Mouse (Mus musculus): ENCODE measurements around the gene Gpr22.

Gpr22 gene

DNA sequence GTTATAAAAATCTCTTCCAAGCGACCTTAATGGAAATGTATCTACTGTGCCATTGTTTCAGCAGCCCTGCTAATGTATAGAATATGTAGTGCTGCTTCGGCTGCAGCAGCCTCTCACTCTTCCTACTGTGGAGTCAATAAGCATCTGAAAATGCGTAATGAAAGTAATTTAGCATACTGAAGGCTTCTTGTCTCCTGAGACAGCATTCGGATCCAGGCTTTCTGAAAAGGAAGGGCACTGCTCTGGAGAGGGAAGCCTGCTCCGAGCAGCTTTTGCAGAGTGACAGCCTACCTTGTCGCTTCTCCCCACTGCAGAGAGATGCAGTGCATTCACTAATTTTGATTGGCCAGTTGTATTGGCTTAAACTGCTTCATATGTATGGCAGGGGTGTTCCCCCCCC, at the start of gene Gpr22:
TSS of gene Gpr22 (minus strand) at position 348 of the 400 bp plus-strand sequence.
- DNase-seq (ENCODE audit: low read depth, low spot score) = no peak

DNA sequence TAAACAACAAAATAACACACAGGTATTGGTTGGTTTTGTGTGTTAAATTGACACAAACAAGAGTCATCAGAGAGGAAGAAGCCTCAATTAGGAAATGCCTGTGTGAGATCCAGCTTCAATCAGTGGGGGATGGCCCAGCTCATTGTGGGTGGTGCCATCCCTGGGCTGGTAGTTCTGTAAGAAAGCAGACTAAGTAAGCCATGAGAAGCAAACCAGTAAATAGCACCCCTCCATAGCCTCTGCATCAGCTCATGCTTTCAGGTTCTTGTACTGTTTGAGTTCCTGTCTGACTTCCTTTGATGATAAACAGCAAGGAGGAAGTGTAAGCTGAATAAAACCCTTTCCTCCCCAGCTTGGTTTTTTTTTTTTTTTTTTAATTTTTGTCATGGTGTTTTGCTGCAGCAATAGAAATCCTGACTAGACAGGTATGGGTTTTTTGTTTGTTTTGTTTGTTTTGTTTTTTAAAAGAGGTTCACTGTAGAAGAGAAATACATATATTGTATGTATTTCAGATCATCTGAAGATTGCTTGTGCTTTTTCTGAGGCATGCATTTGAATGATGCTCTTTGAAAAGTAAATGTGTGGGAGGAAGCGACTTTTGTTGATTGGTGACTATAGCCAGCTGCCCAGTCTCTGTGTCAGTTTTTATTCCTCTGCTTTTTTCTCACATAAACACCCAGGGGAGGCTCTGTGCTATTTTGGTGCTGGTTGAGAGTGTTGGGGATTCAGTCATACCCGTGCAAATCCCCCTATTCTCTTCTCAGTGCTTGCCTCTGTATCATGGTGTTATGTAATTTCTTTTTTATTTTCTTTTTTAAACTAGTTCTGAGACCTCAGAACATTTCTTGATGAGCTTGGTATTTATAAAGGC, 42.4 kb upstream of the Gpr22 start:
- no peak for DNase-seq (ENCODE audit: low read depth, low spot score)

DNA sequence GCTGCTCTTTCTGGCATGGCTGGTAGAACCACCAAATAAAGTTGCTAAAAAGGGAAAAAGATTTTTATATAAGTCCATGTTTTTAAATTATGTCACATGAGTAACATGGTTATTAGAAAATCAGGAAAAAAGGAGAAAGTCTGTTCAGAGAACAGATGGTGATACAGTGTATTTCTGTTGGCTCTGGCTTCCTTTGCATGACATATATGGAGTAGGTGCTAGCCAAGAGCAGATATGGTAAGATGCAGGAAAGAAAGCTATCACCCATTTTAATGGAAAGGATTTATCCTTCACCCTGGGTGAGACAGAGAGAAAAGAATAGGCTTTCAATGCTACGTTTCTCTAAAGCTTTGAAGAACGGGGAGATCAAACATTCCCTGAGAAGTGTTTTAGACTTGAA, 40.7 kb upstream of the Gpr22 start:
- DNase-seq (ENCODE audit: low read depth, low spot score) = no peak

- no peak for DNase-seq (ENCODE audit: low read depth, low spot score)
These were observed 36.1 kb upstream of the Gpr22 start for GRCm38 (mm10) chr12:31749846-31750245.

DNA sequence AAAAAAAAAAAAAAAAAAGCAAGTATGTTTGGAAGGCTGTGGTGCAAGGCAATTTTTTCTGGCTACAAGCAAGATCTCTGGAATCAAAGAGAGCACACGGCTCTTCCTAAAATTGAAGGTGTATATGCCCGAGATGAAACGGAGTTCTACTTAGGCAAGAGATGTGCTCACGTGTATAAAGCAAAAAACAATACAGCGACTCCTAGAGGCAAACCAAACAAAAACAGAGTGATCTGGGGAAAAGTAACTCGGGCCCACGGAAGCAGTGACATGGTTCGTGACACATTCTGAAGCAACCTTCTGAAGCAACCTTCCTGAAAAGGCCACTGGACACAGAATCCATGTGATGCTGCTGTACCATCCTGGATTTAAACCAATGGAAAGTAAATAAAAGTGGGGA, 33.6 kb upstream of the Gpr22 start:
- DNase-seq (ENCODE audit: low read depth, low spot score) = no peak

DNA sequence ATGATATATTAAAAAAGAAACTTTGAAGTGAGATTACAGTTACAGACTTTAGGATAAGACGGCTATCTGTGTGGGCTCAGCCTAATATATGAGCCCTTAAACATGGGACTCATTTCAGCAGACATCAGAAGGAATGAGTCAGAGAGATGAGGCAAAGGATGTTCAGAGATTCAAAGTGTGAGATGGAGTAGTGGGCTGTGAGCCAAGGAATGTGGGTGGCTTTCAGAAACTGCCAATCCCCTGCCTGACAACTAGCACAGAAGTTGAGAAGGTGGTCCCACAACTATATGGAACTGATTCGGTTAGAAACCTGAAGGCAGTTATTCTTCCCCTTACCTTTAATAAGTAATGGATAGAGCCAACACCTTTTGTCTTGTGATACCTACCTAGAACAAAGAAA, 20.9 kb upstream of the Gpr22 start:
- no peak for DNase-seq (ENCODE audit: low read depth, low spot score)

- no peak for DNase-seq (ENCODE audit: low read depth, low spot score)
These were observed 16.4 kb upstream of the Gpr22 start for GRCm38 (mm10) chr12:31730126-31730525.

GRCm38 (mm10) chr12:31726707-31727106, 13.0 kb upstream of the Gpr22 start:
- DNase-seq (ENCODE audit: low read depth, low spot score) = no peak

- no peak for DNase-seq (ENCODE audit: low read depth, low spot score)
These were observed 11.9 kb upstream of the Gpr22 start for GRCm38 (mm10) chr12:31725511-31726275.

DNA sequence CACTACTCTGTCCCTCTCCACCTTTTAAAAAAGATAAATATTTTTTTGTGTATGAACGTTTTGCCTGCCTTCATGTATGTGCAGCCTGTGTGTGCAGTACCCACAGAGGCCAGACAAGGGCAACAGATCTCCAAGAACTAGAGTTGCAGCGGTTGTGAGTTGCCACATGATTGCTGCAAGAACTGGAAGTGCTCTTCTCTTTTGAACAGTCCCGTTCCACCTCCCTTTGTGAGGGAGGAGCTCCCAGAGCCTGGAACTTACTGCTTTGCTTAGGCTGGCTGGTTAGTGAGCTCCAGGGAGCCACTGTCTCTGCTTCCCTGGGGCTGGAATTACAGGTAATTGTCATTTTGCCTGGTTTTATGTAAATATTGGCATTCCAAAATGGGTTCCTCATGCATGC, 10.8 kb upstream of the Gpr22 start:
- DNase-seq (ENCODE audit: low read depth, low spot score) = no peak

DNA sequence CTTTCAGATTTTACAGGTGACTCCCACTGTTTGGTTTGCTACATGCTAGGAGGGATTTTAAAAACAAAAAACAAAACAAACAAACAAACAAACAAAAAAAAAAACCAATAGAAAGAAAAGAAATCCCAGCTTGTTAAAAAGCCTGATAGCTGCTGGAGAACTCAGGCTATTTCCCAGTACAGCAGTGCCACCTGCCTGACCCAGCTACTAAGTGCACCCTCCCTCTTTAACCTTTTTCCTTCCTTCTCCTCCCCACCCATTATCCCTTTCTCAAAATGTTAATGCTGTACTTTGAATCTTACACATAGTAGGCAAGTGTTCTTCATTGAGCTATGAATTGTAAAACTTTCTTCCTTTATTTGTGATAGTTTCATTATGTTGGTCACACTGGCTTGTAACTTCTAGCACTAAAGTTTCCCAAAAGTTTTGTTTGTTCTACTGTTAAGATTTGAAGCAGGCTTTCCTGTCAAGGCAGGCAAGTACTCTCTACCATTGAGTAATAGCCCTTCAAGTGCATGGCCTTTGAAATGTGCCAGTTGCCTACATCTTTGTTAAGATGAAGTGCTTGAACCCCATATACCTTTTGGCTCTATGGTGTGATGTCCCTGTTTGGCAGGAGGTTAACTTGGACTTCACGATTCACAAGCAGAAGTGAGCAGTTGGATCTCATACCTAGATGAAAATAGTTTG, 6.0 kb upstream of the Gpr22 start:
- DNase-seq (ENCODE audit: low read depth, low spot score) = no peak

DNA sequence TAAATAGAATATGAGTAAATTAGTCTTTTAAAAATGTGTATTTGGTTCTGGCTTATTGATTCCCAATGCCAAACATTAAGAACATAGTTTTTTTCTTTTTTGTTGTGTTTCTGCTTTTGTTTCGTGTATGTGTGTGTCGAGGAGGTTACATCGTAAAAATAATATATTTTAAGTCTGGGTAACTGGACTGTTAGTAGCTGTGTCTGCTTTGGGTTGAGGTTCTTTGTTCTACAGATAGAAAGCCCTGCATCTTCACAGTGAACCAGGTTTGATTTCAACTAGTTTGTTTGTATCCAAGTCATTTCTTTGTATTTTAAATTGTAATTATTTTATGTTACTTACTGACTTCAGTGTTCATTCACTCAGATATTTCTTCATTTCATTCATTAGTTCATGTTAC, 323 bp upstream of the Gpr22 start:
- no peak for DNase-seq (ENCODE audit: low read depth, low spot score)

DNA sequence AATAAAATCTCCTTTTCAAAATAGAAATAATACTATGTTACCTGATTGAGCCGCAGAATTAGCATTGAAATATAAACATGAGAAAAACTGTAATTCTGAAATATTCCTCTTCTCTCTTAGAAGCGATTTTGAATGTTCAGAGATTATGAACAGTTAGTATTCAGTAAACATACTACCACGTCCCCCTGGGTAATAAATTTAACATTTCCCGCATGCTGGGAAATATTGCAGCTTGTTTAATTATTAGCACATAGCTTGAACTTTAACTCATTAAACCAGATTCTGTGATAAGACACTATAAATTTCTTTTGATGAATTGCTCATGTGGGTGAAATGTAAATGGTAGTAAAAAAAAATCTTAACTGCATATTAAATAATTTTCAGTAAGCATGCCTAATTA, 1.0 kb downstream of the Gpr22 start:
- DNase-seq (ENCODE audit: low read depth, low spot score) = no peak

- DNase-seq (ENCODE audit: low read depth, low spot score) = no peak
These were observed 1.5 kb downstream of the Gpr22 start for GRCm38 (mm10) chr12:31712233-31712632.

- DNase-seq (ENCODE audit: low read depth, low spot score) = no peak
These were observed 4.1 kb downstream of the Gpr22 start for GRCm38 (mm10) chr12:31709665-31710064.

GRCm38 (mm10) chr12:31707531-31707930, 6.2 kb downstream of the Gpr22 start:
- no peak for DNase-seq (ENCODE audit: low read depth, low spot score)

DNA sequence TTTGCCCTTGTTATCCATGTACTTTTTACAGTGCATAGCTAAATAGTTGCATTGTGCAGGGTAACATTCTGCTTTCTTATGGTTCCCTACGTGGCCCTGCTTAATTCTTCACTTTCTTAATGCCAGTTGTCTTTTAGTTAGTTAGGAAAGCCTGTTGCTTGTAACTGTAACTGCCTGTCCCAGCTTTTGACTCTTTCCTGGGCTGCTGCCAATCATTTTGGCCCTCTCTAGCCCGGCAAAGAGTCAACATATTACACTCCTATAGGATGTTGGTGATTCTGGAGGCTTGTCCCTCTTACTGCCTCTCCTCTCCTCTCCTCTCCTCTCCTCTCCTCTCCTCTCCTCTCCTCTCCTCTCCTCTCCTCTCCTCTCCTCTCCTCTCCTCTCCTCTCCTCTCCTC, 7.6 kb downstream of the Gpr22 start:
- no peak for DNase-seq (ENCODE audit: low read depth, low spot score)

- DNase-seq (ENCODE audit: low read depth, low spot score) = no peak
These were observed 9.8 kb downstream of the Gpr22 start for GRCm38 (mm10) chr12:31703904-31704303.

DNA sequence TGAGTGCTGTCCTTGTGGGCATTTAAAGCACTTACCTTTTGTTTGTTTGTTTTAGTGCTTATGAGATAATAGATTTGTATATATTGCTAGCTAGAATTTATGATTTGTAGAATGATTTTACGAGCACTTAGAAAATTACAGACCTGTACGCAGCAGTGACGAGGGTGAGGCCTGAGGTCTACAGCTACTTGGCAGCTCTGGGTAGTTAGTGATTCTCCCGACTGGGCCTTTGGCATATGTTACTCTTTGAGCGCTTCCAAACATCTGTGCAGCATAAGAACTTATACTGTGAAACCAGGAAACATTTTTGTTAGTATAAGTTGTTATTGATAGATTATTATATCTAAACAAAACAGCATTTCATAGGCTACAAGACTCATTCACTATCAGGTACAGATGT, 12.3 kb downstream of the Gpr22 start:
- no peak for DNase-seq (ENCODE audit: low read depth, low spot score)

DNA sequence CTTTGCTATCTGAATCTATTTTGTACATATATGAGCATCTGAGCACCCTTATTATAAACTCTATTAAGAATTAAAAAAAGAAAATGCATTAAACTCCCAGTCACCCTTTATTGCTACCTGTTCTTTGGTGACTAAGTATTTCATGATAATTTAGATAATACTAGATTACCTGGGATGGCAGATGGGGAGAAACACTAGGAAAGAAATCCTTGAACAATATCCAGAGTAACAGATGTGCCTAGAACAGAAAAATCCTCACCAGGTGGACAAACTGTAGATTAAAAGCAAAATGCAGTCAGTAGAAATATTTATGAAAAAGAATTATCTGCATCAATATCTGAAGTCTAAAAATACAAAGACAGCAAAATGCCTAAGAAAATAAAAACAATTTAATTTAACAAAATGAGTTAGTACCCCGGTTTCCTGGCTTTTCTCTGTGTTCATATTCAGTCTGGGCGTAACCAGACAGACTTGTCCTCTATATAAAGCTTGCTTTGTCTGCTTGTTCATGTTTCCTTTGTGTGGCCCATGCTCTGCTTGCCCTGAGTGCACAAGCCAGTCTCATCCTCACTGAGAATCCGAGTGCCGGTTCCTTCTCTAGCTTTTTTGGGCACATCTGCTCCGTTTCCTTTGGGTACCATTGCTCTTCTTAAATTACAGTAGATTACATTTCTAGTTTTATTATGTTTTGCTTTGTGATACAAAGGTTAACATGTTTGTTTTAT, 13.0 kb downstream of the Gpr22 start:
- no peak for DNase-seq (ENCODE audit: low read depth, low spot score)

DNA sequence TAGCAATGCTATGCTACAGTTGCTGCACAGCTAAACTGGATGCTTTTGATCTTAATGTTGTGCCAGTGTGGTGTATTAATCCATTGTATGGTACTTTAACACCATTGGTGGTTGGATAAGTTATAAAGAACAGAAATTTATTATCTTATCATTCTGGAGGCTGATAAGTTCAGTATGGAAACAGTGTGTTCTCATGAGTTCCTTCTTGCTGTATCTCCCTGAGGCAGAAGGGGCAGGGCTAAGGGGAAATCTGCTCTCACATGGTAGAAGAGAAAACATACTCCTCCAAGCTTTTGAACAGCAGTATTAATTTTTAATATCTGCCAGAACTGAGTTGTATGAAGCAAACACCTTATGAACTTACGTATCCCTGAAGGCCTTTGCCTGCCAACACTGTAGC, 20.5 kb downstream of the Gpr22 start:
- no peak for DNase-seq (ENCODE audit: low read depth, low spot score)

- no peak for DNase-seq (ENCODE audit: low read depth, low spot score)
These were observed 27.1 kb downstream of the Gpr22 start for GRCm38 (mm10) chr12:31686679-31687078.

Measured in retina, postnatal 7 days (tissue).